Mouse (Mus musculus) urinary bladder, postnatal 36 days (tissue): ENCODE results near the gene Gm44973.
"Not testable (repeated sequence)": the region's sequence is repeated elsewhere in the genome, so short reads cannot be mapped to it uniquely, and the experiment has no call there.

Experiments used
- DNase-seq, 2 experiments: peaks; one replicate each; pipeline ENCODE4 v3.0.0; 2022; ENCODE audit warnings: low spot score in 2 of 2, mixed read lengths in 1 of 2

The Gm44973 gene

DNA sequence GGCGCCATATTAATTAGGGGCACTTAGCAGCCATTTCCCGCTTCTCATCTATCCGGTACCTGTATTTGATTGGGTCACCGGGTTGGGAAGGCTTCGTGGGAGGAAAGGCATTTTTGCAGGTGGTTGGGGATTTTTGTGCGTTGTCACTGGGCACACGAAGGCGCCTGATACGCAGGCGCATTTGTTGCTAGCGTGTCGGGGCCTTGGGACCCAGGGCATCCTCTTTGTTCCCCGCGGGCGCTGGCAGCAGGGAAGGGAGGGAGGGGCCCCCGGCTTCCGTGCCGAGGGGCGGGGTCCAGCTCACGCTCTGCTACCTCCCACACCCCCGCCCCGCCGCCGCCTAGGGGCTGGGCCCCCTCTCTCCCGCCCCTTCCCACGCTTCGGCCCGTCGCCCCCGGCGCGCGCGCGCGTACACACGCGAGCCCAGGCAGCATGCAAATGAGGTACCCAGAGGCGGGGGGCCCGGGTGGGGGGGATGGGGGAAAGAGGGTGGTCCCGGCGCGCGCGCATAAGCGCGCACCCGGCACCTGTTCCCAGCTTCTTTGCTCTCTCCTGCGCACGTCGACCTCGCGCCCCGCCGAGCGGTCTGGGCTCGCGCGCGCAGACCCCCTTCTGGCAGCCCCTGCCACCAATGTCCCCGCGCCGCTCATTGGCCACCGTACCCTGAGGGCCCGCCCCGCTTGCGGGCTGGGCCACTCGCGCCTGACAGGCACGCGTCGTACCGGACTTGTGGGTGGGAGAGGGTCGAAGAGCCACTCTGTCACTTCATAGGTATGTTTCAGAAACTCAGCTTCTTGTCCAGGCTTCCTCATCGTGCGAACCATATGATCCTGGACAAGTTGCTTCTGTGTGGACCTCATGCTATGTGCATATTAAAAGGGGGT, at the start of gene Gm44973:
Gene Gm44973, plus strand, starts transcription at position 379 of the 884 bp plus-strand sequence.
- peak; percentile 90 to 92 for DNase-seq

DNA sequence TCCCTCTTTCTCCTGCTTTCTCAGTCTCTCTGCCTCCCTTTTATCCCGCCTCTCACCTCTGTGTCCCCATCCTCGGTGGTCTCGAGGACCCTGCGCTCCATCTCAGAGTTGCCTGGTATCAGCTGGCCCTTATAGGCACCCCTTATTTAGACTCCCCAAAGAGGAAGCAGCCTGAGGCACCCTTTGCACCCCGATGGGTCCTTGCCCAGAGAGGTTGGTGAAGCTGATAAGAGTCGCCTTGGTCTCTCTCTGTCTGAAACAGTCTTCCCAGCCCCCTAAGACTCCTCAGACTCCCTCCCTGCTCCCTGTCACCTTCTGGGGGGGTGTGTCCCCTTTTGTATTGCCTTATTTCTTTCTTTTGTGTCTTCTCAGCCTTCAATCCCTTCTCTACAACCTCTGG, 44.2 kb upstream of the Gm44973 start, which contains the start of gene Sbk3:
Gene Sbk3, minus strand, starts transcription at position 101 of the 400 bp plus-strand sequence.
- no peak for DNase-seq

DNA sequence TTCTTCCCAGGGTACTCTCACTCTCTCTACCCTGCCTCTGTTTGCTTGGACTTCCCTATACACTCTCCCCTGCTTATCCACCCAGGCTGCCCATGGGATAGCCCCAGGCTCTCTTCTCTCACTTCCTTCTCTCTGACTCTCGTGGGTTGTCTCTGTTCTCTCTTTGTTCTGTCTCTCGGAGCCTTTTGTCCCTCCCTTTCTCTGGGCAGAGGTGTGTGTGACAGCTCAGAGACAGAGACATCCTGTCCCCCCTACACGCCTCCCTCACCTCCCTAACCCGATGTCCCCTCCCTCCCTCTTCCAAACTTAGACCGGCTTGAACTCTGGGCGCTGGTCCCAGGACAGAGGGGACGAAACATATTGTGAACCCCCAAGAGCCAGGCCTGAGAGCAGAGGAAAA, 43.6 kb upstream of the Gm44973 start:
- no peak for DNase-seq

DNA sequence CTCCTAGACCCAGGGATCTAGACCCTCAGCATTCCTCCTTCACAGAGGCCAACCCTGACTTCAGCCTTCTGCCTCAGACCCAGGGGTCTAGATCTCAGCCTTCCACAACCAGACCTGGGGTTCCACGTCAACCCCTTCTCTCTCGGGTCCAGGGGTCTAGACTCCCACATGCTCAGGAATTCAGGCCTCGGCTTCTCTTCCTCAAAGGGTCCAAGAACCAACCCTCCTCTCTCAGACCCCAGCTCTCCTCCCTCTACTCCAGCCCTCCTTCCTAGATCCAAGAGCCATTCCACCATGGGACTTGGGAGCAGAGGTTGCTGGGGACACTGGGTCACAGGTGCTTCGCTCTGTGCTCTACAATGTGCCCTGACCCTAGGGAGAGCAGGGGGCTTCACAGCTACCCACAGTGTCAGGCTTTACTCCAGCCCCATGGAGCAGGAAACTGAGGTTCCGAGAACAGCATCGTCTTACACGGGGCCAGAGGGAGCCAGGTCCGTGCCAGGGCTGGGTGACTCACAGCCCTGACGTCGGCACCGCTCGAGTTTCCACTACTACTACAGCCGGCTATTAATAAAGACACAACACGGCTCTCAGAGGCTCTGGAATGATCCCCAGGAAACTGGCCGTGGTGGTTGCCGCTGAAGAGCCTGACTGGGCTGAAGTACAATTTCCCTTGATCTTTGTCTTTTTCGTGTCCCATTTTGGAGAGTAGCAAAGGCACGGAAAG, 42.8 kb upstream of the Gm44973 start:
- peak; percentile 18 to 53 for DNase-seq

DNA sequence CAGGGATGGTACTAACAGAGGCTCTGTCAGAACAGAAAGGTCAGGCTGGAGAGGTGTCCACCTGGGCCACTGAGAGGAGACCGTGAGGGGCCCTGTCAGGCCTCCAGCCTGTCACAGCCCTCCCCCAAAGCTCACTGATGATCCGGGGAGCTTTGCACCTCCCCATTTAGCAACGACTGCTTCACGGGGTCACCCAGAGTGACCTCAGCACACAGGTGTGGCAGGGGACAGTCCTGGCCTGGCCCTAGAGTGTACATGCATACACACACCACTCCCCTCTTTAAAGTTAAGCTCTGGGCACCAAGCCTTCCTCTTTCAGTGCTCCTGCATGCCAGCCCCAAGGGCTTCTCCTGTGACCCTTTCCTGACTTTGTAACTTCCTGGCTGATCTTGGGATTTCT, 39.8 kb upstream of the Gm44973 start:
- DNase-seq, result no peak

DNA sequence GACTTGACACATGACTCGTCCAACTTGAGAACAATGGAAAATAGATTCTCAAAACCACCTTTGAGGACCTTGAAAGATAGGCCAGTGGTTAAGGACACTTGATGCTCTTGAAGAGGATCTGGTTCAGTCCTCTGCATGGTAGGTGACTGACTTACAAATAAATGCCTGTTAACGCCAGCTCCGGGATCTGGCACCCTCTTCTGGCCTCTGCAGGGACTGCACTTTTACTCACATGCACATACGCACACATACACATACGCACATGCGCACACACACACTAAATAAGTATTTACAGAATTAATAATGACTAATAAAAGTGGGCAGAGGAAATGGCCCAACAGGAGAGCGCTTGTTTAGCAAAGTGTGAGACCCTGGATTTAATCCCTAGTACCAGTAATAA, 38.5 kb upstream of the Gm44973 start:
- no peak for DNase-seq

DNA sequence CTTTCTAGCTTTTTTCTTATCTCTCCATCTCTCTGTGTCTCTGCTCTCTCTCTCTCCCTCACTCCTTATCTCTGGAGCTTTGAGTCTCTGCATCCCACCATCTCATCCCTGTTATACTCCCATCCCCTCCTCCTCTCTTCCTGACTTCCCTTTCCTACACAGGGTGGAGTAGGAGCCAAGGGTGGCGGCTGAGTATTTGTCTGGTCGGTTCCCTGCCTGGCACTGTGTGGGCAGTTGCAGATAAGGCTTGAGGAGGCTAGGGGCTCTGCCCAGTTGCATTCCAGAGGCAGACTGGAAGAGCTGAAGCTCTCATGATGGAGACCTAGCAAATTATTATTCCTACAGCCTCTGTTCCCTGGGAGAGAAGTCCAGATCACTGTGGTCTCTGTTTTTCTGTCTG, 27.0 kb upstream of the Gm44973 start:
- DNase-seq, result no peak

DNA sequence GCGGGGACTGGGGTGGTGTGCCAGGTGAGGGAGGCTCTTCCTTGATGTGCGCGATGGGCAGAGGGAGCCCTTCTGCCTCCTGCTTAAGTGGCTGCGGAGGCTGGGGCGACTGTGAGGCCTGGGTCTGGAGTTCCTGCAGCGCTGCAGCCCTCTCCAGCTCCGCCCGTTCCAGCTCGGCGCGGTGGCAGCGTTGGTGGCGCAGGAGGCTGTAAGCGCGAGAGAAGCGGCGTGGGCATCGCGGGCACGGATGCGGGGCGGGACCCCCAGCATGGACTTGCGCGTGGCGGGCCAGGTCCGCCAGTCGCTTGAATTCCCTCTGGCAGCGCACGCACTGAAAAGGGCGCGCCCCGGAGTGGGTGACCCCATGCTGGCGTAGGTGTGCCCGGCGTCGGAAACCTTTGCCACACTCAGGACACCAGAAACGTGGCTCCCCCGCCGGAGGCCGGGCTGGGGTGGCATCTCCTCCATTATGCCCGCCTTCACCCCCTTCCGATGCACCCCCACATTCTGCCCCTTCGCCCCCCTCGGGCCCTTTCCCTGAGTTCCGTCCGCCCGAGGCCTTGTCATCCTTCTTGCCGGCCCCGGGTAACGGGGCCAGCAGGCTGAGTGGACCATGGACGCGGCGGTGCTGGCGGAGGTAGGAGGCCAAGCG, 21.8 kb upstream of the Gm44973 start:
- DNase-seq, result no peak

DNA sequence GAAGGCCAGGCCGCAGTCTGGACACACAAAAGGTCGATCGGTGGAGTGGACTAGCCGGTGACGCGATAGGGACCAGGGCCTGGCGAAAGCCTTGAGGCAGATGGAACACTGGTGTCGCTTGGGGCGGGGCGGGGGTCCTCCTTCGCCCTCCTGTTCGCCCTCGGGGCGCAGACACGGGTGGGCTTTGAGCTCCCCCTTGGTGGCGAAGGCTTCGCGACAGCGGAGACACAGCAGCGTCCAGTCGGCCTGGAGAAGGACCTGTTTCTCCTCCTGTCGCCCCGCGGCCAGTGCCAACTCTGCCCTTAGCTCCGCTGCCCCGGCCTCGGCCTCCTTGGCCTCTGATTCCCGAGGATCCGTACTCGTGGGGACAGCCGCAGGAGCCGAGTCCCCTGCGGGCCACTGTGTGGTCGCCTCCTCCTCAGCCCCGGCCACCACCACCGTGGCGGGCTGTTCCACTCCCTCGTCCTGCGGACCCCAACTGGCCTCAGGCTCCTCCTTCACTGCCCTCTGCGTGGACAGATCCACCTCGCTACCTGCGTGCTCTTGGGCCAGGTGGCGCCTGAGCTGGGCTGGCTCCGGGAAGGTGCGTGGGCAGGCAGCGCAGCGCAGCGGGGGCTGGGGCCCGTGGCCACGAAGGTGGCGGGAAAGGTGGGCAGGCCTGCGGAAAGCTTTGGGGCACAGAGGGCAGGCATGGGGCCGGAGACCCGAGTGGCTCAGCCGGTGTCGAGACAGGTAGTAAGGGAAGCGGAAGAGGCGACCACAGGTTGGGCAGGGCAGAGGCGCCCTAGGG, 21.1 kb upstream of the Gm44973 start:
- no peak for DNase-seq

DNA sequence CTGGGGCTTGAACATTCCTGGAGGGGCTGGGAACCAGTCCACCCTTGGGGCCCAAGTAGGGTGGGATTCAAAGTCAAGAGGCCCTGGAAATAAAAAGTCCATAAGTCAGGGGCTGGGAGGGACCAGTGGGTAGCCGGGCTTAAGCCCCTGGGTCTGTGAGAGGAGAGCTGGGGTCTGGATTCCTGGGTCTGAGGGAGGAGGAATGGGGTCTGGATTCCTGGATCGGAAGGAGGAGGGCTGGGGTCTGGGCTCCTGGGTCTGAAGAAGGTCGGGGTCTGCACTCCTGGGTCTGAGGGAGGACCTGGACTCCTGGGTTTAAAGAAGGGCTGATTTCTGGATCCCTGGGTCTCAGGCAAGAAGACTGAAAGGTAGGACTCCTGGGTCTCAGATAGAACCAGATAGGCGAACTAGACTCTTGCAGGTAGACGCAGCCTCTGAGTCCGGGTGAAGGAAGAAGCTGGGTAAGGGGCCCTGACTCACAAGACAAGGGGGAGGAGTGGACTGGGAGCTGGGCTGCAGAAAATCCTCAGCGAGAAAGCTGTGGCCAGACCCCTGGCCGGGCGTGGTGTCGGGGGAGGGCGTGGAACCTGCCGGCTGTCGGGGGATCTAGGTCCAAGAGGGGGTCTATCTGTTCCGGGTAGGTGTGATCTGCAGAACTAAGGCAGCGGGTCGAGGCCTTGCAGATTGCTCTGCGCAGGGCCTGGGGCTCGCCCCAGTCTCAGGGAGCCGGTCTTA, 19.9 kb upstream of the Gm44973 start:
- no peak for DNase-seq

DNA sequence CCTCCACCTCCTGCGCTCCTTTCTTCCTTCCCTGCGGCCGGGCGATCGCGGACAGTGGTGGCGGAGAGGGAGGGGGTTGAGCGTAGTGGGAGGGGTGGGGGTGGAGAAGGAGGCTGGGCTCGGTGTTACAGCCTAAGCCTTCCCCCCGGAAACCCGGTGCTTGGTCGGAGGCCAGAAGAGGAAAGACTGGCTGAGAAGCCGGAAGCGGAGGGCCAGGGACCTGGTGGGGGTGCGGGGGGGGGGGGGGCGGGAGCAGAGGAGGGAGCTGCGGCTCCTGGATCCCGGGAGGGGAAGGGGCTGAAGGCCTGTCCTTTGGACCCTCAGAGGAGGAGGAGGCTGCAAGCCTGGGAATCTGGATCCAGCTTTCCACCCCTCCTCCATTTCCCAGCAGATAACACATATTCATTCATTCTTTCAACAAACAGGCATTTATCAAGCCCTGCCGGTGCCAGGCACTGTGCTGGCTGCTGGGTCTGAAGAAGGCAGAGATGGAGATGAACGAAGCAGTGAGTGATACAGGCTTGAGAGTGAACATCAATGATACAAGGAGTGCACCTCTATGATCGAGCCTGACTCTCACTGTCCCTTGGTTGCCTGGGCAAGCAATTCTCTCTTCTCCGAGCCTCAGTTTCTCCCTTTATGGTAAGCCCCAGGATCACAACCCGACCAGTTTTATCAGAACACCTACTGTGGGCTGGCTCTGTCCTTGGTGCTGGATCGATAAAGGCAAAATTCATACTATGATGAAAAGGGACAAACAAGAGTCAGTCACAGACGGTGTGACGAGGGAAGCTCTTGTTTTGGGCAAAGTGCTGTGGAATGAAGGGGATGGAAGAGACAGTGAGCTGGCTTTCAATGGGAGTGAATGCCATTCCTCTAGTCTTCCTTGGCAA, 19.0 kb upstream of the Gm44973 start, which contains the start of gene Zfp579:
Gene Zfp579, minus strand, starts transcription at position 156 of the 893 bp plus-strand sequence.
- DNase-seq, result peak; percentile 78 to 91

DNA sequence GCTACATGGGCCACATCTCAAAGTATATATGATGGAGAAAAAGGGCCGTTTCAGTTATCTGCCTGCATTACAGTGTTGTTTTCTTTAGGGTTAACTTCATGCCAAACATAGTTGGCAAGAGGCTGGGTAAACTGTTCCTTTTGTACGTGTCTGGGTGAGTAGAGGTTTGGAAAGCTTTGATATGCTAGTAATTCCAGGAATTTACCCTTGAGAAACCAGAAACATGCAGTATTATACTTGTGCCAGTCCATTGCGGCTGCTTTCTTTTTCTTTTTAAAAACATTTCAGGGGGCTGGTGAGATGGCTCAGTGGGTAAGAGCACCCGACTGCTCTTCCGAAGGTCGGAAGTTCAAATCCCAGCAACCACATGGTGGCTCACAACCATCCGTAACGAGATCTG, 18.4 kb upstream of the Gm44973 start:
- DNase-seq, result no peak

DNA sequence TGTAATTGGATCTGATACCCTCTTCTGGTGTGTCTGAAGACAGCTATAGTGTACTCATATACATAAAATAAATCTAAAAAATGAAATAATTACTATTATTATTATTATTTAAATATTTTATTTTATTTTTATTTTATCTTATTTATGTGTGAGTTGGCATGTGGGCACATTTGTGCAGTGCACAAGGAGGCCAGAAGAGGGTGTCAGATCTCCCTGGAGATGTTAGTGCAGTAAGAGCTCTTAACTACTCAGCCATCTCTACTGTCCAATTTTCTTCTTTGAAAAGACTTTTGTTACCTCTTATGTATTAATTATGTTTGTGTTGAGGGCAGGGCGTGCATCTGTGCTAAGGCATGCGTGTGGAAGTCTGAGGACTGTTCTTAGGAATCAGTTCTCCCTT, 15.4 kb upstream of the Gm44973 start:
- no peak for DNase-seq

DNA sequence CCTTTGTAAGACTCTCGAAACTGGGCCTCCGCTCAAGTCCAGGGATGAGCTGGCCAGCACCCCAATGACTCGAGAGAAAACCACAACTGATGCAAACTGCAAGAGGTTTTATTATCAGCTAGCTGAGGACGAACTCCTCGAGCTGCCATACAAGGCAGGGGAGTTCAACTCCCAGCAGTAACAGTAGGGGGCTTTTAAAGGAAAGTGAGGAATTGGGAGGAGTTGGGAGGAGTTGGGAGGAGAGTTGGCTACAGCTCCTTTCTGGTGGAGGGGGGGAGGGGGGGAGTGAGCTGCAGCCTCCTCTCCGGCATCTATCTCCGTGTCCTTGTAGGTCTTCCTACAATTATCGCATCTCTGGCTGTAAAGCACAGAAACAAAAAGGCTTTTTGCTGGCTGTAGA, 12.4 kb upstream of the Gm44973 start:
- DNase-seq, result not testable (repeated sequence)

DNA sequence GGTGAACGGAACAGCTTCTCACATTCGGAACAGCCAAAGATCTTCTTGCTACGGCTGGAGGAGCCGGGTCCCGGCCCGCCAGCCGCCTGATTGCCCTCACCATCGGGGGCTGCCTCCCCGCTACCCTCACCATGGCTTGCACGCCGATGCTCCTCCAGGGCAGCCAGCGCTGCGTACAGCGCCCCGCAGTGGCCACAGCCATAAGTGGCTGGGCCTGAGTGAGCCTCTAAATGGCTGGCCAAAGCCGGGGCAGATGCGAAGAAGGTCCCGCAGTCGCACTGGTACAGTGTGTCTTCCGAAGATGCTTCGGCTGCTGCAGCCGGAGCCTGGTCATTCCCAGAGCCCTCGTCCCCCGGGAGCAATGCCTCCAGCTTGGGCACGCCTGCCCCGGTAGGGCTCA, 7.1 kb upstream of the Gm44973 start:
- no peak for DNase-seq

DNA sequence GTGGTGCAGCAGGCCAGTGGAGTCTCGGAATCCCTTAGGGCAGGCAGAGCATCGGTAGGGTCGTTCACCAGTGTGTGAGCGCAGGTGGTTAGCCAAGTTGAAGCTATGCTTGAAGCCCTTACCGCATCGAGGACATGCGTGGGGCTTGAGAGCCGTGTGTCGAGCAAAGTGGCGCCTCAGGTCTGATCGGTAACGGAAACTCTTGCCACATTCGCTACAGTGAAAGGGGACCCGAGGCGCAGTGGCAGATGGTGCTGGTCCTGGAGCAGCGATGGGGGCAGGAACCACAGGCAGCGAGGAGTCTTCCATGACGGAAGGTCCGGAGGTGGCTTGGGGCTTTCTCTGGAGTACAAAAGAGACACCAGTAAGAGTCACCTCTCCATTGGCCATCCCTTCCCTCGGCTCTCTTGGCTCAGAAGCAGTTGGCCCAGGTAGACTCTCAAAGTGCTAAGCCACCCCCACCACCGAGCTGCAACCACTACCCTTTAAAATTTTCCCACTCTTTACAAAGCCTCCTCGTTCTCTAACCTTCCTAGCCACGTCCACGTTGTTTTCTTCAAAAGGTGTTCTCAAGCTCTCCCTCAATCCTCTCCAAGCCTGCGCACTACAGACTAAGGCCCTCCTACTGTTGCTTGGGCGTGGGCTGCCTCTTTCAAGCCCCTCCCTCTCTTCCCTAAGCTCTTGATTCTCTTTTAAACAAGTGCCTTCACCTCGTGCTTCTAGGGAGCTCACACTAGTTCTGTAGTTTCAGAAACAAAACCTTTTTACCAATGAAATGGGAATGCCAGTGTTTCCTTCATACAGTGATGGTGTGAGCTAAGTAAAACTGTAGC, 2.4 kb upstream of the Gm44973 start:
- no peak for DNase-seq

DNA sequence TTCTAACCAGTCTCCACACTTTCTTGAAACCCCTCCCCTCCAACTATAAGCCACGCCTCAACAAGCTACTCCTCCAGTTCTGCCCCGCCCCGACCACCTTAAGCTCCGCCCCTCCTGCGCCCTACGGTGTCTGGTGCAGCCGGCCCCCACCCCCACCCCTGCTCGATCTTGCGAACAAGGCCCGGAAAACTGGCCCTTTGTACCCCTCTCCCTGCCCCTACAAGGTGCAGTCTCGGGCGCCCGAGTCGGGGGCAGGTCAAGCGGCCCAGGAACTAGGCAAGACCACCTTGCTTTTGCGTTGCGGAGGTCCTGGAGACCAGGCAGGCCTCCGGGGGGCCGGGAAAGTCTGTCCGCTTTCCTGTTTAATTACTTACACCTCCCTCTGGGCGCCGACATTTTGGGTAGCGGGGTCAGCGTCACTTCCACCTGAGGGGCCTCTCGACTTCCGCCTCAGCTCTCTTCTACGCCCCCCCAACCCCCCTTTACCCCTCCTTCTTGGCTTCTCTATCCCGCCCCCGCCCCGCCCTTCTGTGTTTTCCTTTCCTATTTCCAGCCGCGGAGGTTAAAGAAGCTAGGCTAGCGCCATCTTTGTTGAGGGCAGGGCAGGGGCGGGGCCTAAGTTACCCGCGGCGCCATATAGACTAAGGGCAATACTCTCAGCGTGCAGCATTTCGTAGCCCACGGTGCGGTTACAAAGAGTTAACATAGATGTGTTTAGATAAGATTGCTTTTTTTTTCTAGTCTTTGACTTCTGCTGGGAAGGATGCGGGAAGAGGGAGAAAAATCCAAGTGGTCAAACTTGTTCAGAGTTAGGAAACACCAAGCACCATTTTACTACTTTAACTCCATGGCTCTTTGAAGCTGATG, 812 bp upstream of the Gm44973 start, which contains the start of the genes Zfp524 and Fiz1:
Gene Zfp524, plus strand, starts transcription at position 165 of the 867 bp plus-strand sequence.
Gene Fiz1, minus strand, starts transcription at position 447 of the 867 bp plus-strand sequence.
- peak; percentile 97 to 98 for DNase-seq

DNA sequence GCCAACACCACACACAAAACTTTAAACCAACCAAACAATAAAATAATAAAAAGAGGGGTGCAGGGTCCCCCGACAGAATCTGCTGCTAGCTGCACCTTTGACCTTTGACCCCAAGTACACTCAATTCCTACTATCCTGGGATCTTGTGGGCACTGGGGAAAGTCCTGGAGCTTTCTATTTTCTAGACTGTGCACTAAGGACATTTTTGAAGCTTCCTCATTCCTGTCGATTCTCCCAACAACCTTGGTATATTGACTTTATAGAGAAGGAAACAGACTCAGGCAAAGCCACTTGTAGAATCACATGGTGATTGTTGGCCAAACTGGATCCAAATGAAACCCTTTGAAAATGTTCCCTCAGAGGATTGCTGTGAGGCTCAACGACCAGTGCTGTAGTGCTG, 761 bp downstream of the Gm44973 start:
- no peak for DNase-seq
